Mouse (Mus musculus): ENCODE results near the gene Klhl32. TPM values are rescaled to one million over a fixed set of nuclear protein-coding genes. Genes with fewer than 3 reads are reported as not detected.

The Klhl32 gene
- polyA plus RNA-seq, 1 experiment from 2014 or later = 0.17 TPM

GRCm38 (mm10) chr4:24845546-24845945, 5.4 kb downstream of the Klhl32 start:
- H3K9ac ChIP-seq = no peak overlapping the region
- no peaks in the 10 kb centered on the region for H3K9me3 ChIP-seq (replicated peaks)
- H3K36me3 ChIP-seq = no peaks in the 10 kb centered on the region
- no peak overlapping the region for H3K27ac ChIP-seq
- no peaks in the 10 kb centered on the region for H3K4me1 ChIP-seq
- WGBS (ENCODE audit: insufficient replicate concordance) = 75% methylated on average over 5 of the region's 5 CpGs
- no peak overlapping the region for H3K4me3 ChIP-seq
- peaks cover 13% of the 10 kb centered on the region for H3K27me3 ChIP-seq (replicated peaks)
- no peak overlapping the region for H3K4me2 ChIP-seq
- ATAC-seq = no peak

- Histone ChIP-seq H3K36me3 (no peaks in the 10 kb centered on the region), H3K27me3 (replicated peaks) (no peaks in the 10 kb centered on the region), H3K9ac (no peak overlapping the region), H3K9me3 (replicated peaks) (no peaks in the 10 kb centered on the region), H3K4me2 (no peak overlapping the region), H3K4me1 (no peaks in the 10 kb centered on the region), H3K27ac (no peak overlapping the region), H3K4me3 (no peak overlapping the region)
- WGBS (ENCODE audit: insufficient replicate concordance) = 65% methylated on average over 6 of the region's 6 CpGs
- no peak for ATAC-seq
Observed at GRCm38 (mm10) chr4:24838567-24838966, 12.4 kb downstream of the Klhl32 start.

- ATAC-seq = no peak
- 38% methylated on average over 7 of the region's 7 CpGs for WGBS (ENCODE audit: insufficient replicate concordance)
- no peak overlapping the region for H3K9ac ChIP-seq
Observed at GRCm38 (mm10) chr4:24835555-24835954, 15.4 kb downstream of the Klhl32 start.

GRCm38 (mm10) chr4:24808316-24808715, 42.6 kb downstream of the Klhl32 start:
- Histone ChIP-seq H3K27ac (no peak overlapping the region), H3K4me2 (no peak overlapping the region)
- 74% methylated on average over 1 of the region's 1 CpGs for WGBS (ENCODE audit: insufficient replicate concordance)

More at GRCm38 (mm10) chr4:24835555-24835954, 15.4 kb downstream of the Klhl32 start:
- no peaks in the 10 kb centered on the region for H3K9me3 ChIP-seq (replicated peaks)
- no peak overlapping the region for H3K27ac ChIP-seq
- no peaks in the 10 kb centered on the region for H3K4me1 ChIP-seq
- no peaks in the 10 kb centered on the region for H3K36me3 ChIP-seq
- H3K4me3 ChIP-seq = no peak overlapping the region
- H3K27me3 ChIP-seq (replicated peaks) = no peaks in the 10 kb centered on the region
- no peak overlapping the region for H3K4me2 ChIP-seq

GRCm38 (mm10) chr4:24801881-24802280, 49.0 kb downstream of the Klhl32 start:
- no peak overlapping the region for H3K9ac ChIP-seq
- H3K4me1 ChIP-seq = no peaks in the 10 kb centered on the region
- no peaks in the 10 kb centered on the region for H3K36me3 ChIP-seq
- no peak for ATAC-seq
- no peak overlapping the region for H3K27ac ChIP-seq
- H3K4me3 ChIP-seq = no peak overlapping the region
- no peak overlapping the region for H3K4me2 ChIP-seq
- no peaks in the 10 kb centered on the region for H3K27me3 ChIP-seq (replicated peaks)
- no peaks in the 10 kb centered on the region for H3K9me3 ChIP-seq (replicated peaks)
- WGBS (ENCODE audit: insufficient replicate concordance) = 48% methylated on average over 1 of the region's 1 CpGs

More at GRCm38 (mm10) chr4:24808316-24808715, 42.6 kb downstream of the Klhl32 start:
- H3K36me3 ChIP-seq = no peaks in the 10 kb centered on the region
- ATAC-seq = no peak
- no peaks in the 10 kb centered on the region for H3K4me1 ChIP-seq
- H3K4me3 ChIP-seq = no peak overlapping the region
- H3K27me3 ChIP-seq (replicated peaks) = no peaks in the 10 kb centered on the region
- H3K9ac ChIP-seq = no peak overlapping the region
- no peaks in the 10 kb centered on the region for H3K9me3 ChIP-seq (replicated peaks)

- Histone ChIP-seq H3K9ac (no peak overlapping the region), H3K36me3 (no peaks in the 10 kb centered on the region), H3K27ac (no peak overlapping the region), H3K27me3 (replicated peaks) (no peaks in the 10 kb centered on the region), H3K4me1 (no peaks in the 10 kb centered on the region), H3K4me3 (no peak overlapping the region), H3K9me3 (replicated peaks) (no peaks in the 10 kb centered on the region), H3K4me2 (no peak overlapping the region)
- no peak for ATAC-seq
- 35% methylated on average over 2 of the region's 2 CpGs for WGBS (ENCODE audit: insufficient replicate concordance)
Observed at GRCm38 (mm10) chr4:24801343-24801742, 49.6 kb downstream of the Klhl32 start.

GRCm38 (mm10) chr4:24800345-24800936, 50.5 kb downstream of the Klhl32 start:
- H3K27me3 ChIP-seq (replicated peaks) = no peaks in the 10 kb centered on the region
- H3K9me3 ChIP-seq (replicated peaks) = no peaks in the 10 kb centered on the region
- no peak overlapping the region for H3K4me3 ChIP-seq
- H3K27ac ChIP-seq = no peak overlapping the region
- H3K9ac ChIP-seq = no peak overlapping the region
- no peak overlapping the region for H3K4me2 ChIP-seq
- 72% methylated on average over 9 of the region's 9 CpGs for WGBS (ENCODE audit: insufficient replicate concordance)
- no peaks in the 10 kb centered on the region for H3K4me1 ChIP-seq
- ATAC-seq = no peak
- H3K36me3 ChIP-seq = no peaks in the 10 kb centered on the region

GRCm38 (mm10) chr4:24799037-24799436, 51.9 kb downstream of the Klhl32 start:
- no peak overlapping the region for H3K27ac ChIP-seq
- H3K4me2 ChIP-seq = no peak overlapping the region
- 69% methylated on average over 6 of the region's 6 CpGs for WGBS (ENCODE audit: insufficient replicate concordance)
- no peaks in the 10 kb centered on the region for H3K27me3 ChIP-seq (replicated peaks)
- no peak for ATAC-seq
- no peak overlapping the region for H3K4me3 ChIP-seq
- no peaks in the 10 kb centered on the region for H3K4me1 ChIP-seq
- no peaks in the 10 kb centered on the region for H3K36me3 ChIP-seq
- H3K9me3 ChIP-seq (replicated peaks) = no peaks in the 10 kb centered on the region
- H3K9ac ChIP-seq = no peak overlapping the region

GRCm38 (mm10) chr4:24797868-24798267, 53.1 kb downstream of the Klhl32 start:
- Histone ChIP-seq H3K4me1 (no peaks in the 10 kb centered on the region), H3K27me3 (replicated peaks) (no peaks in the 10 kb centered on the region), H3K27ac (no peak overlapping the region), H3K4me3 (no peak overlapping the region), H3K9ac (no peak overlapping the region), H3K4me2 (no peak overlapping the region), H3K9me3 (replicated peaks) (no peaks in the 10 kb centered on the region), H3K36me3 (no peaks in the 10 kb centered on the region)
- WGBS (ENCODE audit: insufficient replicate concordance) = 64% methylated on average over 3 of the region's 3 CpGs
- ATAC-seq = no peak

GRCm38 (mm10) chr4:24797280-24797679, 53.6 kb downstream of the Klhl32 start:
- no peak overlapping the region for H3K4me3 ChIP-seq
- H3K9ac ChIP-seq = no peak overlapping the region
- H3K36me3 ChIP-seq = no peaks in the 10 kb centered on the region
- H3K27me3 ChIP-seq (replicated peaks) = no peaks in the 10 kb centered on the region
- H3K4me1 ChIP-seq = no peaks in the 10 kb centered on the region
- WGBS (ENCODE audit: insufficient replicate concordance) = 64% methylated on average over 5 of the region's 5 CpGs
- H3K4me2 ChIP-seq = no peak overlapping the region
- ATAC-seq = no peak
- no peaks in the 10 kb centered on the region for H3K9me3 ChIP-seq (replicated peaks)
- no peak overlapping the region for H3K27ac ChIP-seq

- Histone ChIP-seq H3K4me2 (no peak overlapping the region), H3K4me3 (no peak overlapping the region), H3K36me3 (no peaks in the 10 kb centered on the region), H3K9ac (no peak overlapping the region), H3K4me1 (no peaks in the 10 kb centered on the region), H3K9me3 (replicated peaks) (no peaks in the 10 kb centered on the region), H3K27ac (no peak overlapping the region), H3K27me3 (replicated peaks) (no peaks in the 10 kb centered on the region)
- no peak for ATAC-seq
- WGBS (ENCODE audit: insufficient replicate concordance) = 79% methylated on average over 1 of the region's 1 CpGs
Observed at GRCm38 (mm10) chr4:24796229-24796628, 54.7 kb downstream of the Klhl32 start.

- Histone ChIP-seq H3K9me3 (replicated peaks) (no peaks in the 10 kb centered on the region), H3K36me3 (no peaks in the 10 kb centered on the region), H3K27me3 (replicated peaks) (no peaks in the 10 kb centered on the region), H3K9ac (no peak overlapping the region), H3K27ac (no peak overlapping the region), H3K4me2 (no peak overlapping the region), H3K4me1 (no peaks in the 10 kb centered on the region), H3K4me3 (no peak overlapping the region)
- WGBS (ENCODE audit: insufficient replicate concordance) = 69% methylated on average over 2 of the region's 2 CpGs
- ATAC-seq = no peak
Observed at GRCm38 (mm10) chr4:24795180-24795579, 55.7 kb downstream of the Klhl32 start.

- no peak overlapping the region for H3K4me2 ChIP-seq
- no peak overlapping the region for H3K9ac ChIP-seq
- no peaks in the 10 kb centered on the region for H3K27me3 ChIP-seq (replicated peaks)
- H3K27ac ChIP-seq = no peak overlapping the region
- ATAC-seq = no peak
- no peaks in the 10 kb centered on the region for H3K36me3 ChIP-seq
- 51% methylated on average over 7 of the region's 7 CpGs for WGBS (ENCODE audit: insufficient replicate concordance)
- H3K4me3 ChIP-seq = no peak overlapping the region
- H3K9me3 ChIP-seq (replicated peaks) = no peaks in the 10 kb centered on the region
- H3K4me1 ChIP-seq = no peaks in the 10 kb centered on the region
Observed at GRCm38 (mm10) chr4:24793726-24794345, 57.1 kb downstream of the Klhl32 start.

All from liver, embryonic 12.5 days (tissue).